Mouse (Mus musculus): ENCODE measurements around the gene Rasgrp2.

Gene Rasgrp2

DNA sequence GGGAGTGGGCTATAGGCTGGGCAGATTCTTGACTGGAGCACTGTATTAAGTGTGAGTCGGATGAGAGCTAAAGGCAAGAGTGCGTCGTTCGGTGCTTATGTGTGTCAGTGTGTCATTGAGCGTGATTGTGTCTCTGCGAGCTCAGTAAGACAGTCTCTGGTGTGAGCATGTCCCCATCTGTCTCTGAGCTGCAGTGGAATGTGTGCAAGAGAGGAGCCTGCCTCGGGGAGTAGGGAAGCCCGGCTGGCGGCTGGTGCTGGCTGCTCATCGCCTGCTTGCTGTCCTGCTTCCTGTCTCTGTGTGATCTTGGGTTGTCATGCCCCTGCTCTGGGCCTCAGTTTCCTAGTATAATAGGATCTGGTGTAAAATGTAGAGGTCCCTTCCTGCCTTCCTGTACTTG, 43.9 kb downstream of the Rasgrp2 start:
- no peak for DNase-seq

- no peak for DNase-seq
Observed at GRCm38 (mm10) chr19:6445761-6446423, 46.8 kb downstream of the Rasgrp2 start.

DNA sequence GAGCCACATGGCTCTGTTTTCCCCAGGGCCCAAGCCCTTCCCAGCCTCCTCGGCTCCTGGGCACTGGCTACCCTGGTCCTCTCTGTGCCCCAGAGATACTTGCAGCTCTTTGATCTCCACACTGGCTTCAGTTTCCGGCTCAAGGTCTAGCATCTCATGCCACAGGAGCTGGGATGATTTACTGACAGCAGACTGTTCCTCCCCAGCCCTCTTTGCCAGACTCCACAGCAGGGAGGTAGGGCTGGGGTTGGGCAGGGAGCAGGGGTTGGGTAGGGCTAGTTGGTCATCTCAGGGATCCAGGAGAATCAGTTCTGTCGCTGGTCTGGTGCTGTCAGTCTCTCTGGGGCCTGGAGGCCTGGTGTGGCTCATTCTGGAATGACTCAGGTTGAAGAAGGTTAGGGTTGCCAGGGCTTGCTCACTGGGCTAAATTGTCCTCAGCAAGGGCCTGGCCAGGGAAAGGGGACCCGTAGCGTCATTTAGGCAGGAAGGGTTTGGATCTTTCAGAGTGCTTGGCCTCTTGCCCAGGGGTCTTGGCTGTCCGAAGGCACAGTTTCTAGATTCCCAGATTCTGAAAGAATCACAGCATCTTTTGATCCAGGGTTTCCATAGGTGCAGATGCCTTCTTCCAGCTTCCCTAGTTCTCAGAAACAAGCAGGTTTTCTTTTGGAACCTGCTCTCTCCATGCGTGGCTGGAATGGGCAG, 47.7 kb downstream of the Rasgrp2 start:
- DNase-seq: no peak

DNA sequence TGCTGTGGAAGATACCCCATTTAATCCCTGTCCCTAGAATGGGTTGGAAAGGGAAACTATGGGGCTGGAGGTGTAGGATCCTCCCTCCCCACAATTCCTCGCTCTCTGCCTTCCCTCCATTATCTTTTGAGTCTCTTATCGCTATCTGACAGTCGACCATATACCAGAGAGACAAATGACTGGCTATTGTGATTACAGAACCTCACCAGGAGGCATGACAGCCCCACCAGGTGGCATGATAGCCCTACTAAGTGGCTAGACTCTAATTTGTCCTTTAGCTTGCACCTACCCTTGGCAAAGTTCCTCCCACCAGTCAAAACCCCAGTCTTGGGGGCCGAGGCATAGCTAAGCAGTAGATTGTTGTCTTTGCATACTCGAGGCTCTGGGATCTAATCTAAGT, 49.6 kb downstream of the Rasgrp2 start:
- DNase-seq: no peak

DNA sequence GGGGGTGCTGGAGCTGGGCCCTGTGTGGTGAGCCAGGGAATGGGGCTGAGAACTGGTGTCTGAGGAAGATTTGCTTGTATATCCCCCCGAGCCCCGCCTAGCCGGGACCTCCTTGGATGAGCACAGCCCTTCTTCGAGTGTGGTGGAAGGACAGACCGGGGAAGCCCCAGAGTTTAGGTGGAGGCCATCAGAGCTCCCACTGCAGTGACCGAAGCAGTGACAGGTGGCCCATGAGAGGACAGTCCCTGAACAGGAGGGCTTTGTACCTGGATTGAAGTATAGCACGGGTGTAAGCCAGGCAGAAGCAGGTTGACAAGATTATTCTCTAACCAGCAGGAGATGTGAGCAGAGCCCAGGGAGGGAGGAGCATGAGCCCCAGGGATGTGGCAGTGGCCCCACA, 50.7 kb downstream of the Rasgrp2 start:
- DNase-seq: no peak

DNA sequence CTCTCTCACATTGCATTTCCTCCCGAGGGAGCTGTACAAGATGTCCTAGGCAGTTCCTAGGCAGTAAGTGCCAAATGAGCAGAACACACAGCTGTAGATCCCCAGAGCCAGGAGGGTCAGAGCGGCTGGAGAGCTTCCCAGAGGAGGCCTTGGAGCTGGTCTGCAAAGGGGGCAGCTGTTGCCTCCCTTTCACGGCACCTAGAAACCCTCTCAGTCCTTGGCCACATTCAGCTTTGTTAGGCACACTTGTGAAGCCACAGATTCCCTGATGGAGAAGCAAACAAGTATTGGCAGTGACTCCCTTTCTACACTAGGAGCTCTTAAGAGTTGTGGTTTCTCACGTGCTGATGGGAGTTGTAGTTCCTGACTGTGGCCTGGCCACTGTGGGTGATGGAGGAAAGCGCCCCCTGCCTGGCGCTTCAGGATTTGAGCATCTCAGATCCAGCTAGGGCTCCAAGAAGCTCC, 52.9 kb downstream of the Rasgrp2 start:
- DNase-seq: peak; percentile 73

- DNase-seq: no peak
Observed at GRCm38 (mm10) chr19:6452672-6453310, 53.7 kb downstream of the Rasgrp2 start.

- DNase-seq: peak; percentile 70
Observed at GRCm38 (mm10) chr19:6453349-6453748, 54.2 kb downstream of the Rasgrp2 start.

DNA sequence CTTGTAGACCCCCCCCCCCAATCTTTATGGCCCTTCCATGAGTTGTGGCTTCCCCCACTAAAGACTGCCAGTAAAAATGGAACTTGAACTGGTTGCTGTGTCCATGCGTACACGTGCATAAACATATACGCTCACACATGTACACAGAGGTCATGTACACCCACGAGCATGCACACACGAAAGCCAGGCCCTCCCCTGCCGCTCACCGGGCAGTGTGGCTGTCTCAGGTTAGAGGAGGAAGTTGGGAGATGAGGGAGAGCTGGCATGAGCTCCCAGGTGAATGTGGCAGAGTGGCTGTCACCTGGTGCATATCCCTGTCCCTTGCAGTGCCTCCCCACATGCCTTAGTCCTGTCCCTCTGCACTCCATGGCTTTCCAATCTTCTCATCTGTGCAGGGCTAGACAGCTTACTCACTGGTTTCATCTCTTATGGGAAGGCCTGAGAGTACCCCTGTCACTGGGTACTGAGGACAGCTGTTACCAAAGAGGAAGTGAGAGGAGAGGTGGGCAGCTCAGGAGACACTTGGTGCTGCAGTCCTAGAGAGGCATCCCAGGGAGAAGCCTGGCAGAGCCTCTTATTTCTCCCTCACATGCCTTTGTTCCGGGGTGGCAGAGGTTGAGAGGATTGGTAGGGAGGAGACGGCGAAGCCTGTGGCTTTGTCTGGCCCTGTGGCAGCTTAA, 55.0 kb downstream of the Rasgrp2 start:
- DNase-seq: no peak

GRCm38 (mm10) chr19:6459504-6459903, 60.4 kb downstream of the Rasgrp2 start:
- DNase-seq: peak; percentile 42

DNA sequence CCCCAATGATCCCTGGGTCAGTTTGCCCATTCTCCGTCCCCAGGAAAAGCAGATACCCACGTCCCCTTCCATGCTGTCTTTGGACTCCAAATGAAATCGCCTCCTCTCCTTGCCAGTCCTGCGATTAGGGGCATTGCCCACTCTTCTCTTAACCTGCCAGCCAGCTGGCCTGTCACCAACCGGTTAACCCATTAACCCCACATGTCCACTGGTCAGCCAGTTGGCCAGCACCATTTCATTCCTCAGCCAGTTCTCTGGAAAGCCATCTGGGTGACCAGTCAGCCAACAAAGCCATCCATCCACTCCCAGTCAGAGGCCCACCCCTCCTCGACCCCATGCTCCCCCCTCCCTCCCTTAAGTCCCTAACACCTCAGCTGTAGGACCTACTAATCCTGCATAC, 63.7 kb downstream of the Rasgrp2 start:
- DNase-seq: no peak

GRCm38 (mm10) chr19:6464306-6465071, 65.3 kb downstream of the Rasgrp2 start:
- DNase-seq: peak; percentile 77

Measured in right cerebral cortex, postnatal 25 days (tissue).